Mouse (Mus musculus): ENCODE data around the gene Lman2l. TPM values are rescaled to one million over a fixed set of nuclear protein-coding genes. Genes with fewer than 3 reads are reported as not detected.

Lman2l gene
- 10 to 100 TPM; 19.9 to 20.8 TPM for total RNA-seq (2021)
- long read RNA-seq, experiment 1, transcript Lman2l-204 (8 exons, 3,378 nt), result minor isoform, 22 of 58 reads
- long read RNA-seq, experiment 1, transcript Lman2l-202 (9 exons, 2,290 nt), result major isoform, 27 of 58 reads
- long read RNA-seq, experiment 1, partial matches to known transcripts, result 0 of 58 reads
- long read RNA-seq, experiment 1, other reads (novel, unspliced or antisense), result 9 of 58 reads
- long read RNA-seq, experiment 2, transcript Lman2l-202 (9 exons, 2,290 nt), result major isoform, 26 of 43 reads
- long read RNA-seq, experiment 2, transcript Lman2l-204 (8 exons, 3,378 nt), result minor isoform, 9 of 43 reads
- long read RNA-seq, experiment 2, partial matches to known transcripts, result 1 of 43 reads
- long read RNA-seq, experiment 2, other reads (novel, unspliced or antisense), result 7 of 43 reads

DNA sequence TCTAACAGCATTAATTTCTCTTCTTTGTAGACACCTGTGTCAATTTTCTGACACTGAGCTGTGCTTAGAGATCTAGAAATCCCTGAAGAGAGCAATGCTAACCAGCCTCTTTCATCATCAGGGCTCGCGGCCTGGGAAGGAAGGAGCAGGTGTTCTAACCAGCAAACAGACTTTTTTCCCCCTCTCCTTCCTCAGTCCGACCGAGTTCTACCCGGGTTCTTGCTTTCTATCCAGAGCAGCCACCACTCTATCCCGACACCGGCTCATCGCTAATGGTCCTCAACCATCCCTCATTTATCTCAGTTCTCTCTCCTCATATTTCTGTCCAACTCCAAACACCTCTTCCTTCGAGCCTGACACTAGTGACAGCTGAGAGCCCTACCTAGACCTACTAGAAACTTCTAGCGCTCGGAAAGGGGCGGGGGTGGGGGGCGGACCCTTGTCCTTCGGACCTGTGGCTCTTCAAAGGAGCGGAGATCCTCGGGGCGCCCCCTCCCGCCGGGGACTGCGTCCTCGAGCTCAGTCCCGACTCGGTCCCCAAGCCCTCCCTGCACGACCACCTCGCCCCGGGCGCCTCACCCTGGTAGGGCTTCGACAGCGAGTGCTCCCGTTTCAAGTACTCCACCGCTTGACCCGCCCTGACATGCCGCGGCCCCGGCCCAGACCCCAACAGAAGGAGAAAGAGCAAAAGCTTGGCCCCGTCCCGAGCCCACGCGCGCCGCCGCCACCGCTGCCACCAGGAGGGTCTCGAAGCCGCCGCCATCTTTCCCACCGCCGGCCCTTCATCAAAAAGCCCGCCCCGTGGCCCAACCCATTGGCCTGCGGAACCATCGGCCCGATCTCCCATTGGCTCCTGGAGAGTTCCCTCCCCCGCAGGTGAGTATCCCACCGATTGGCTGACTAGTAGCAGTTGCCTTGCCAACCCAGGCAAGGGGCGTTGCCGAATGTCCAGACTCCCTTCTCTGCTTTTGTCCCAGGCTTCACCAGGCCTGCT lies at the start of gene Lman2l:
Gene Lman2l (minus strand): TSS at position 801 of the 994 bp plus-strand sequence.
- intact Hi-C loops (cut with DNase I), result loop anchor here (2.0 to 5.0 kb wide), 2 partner anchors 26 to 48 kb away; partner anchors contain the start of gene Cnnm4

GRCm38 (mm10) chr1:36493299-36493698 lies 48.2 kb upstream of the Lman2l start:
- no peak for DNase-seq
- intact Hi-C loops (cut with DNase I), result loop anchor here (2.0 to 5.0 kb wide), 3 partner anchors 51 to 168 kb away; partner anchors contain the start of gene Kansl3

More for the DNA sequence above, at the start of gene Lman2l:
- DNase-seq, result peak; percentile 92 to 95

- intact Hi-C loops (cut with DNase I), result loop anchor here (2.0 to 5.0 kb wide), 3 partner anchors 50 to 168 kb away; partner anchors contain the start of gene Kansl3
- DNase-seq, result peak; percentile 72 to 78
Measured at GRCm38 (mm10) chr1:36492416-36493139, 47.5 kb upstream of the Lman2l start.

GRCm38 (mm10) chr1:36489661-36490060 lies 44.6 kb upstream of the Lman2l start:
- intact Hi-C loops (cut with DNase I), result loop anchor here (5.0 kb wide), 2 partner anchors 47 to 122 kb away; partner anchors contain the start of gene Kansl3
- DNase-seq, result no peak

- no peak for DNase-seq
- intact Hi-C loops (cut with DNase I), result no loop called here
Measured at GRCm38 (mm10) chr1:36487111-36487510, 42.0 kb upstream of the Lman2l start.

GRCm38 (mm10) chr1:36485080-36485479 lies 40.0 kb upstream of the Lman2l start:
- DNase-seq, result no peak
- intact Hi-C loops (cut with DNase I), result no loop called here

DNA sequence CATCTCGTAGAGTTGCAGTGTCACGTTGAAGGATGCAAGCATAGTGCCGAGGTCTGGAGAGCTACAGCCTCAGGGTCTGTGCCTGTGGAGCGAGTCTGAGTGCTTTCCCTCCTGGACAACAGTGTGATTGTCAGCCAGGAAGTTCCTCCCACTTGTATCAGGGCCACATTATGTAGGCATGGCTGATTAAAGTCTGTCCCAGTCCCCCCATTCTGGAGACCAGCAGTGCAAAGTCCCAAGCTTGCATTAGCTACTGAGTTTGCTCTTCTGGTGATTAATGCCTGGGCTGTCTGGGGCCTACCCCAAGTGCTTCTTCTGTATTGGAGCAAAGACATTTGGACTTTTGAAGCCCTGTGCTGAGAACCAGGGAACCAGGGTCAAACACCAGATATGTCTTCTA lies 38.8 kb upstream of the Lman2l start:
- intact Hi-C loops (cut with DNase I), result no loop called here
- DNase-seq, result no peak

- DNase-seq, result no peak
- intact Hi-C loops (cut with DNase I), result no loop called here
Measured at GRCm38 (mm10) chr1:36479903-36480899, 35.1 kb upstream of the Lman2l start.

DNA sequence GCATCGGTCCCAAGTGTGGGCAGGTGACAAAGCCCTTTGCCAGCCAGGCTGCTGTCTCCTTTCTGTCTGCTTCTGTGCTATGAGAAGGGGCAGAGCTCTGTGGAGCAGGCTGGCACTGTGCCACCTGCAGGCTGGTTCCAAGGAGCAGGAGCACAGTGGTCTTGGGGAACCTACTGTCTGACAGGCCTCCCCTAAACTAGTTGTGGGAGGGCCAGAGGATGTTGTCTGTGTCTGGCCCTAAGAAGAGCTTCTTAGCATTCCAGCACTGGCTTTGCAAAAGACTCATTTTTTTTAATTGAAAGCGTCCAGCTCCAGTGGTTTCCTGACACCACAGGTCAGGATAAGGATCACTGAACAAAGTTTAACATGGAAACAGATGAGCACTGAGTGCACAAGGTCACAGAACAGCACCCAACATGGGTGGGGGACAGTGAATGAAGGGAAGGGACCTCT lies 33.3 kb upstream of the Lman2l start:
- intact Hi-C loops (cut with DNase I), result no loop called here
- DNase-seq, result no peak

GRCm38 (mm10) chr1:36476426-36476825 lies 31.4 kb upstream of the Lman2l start:
- intact Hi-C loops (cut with DNase I), result no loop called here
- DNase-seq, result no peak

GRCm38 (mm10) chr1:36475480-36476110 lies 30.5 kb upstream of the Lman2l start:
- no peak for DNase-seq
- intact Hi-C loops (cut with DNase I), result no loop called here

DNA sequence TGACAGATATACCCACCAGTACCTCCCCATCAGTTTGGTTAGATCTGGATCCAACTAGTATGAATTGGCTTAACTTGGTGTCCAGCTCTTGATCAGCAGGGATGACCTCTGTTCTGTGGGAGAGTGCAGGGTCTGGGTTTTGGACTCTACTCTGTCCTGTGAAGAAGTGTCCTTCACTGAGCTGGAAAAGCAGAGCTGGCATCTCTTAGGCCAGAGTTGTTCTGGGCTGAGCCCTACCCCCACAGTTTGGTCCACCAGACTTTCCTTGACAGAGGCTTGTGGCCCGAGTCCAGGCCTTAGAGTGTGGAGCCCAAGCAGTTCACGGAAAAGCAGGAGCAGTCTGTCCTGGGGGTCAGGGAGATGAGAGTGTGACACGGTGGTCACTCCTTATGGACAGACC lies 29.6 kb upstream of the Lman2l start:
- no peak for DNase-seq
- intact Hi-C loops (cut with DNase I), result no loop called here

DNA sequence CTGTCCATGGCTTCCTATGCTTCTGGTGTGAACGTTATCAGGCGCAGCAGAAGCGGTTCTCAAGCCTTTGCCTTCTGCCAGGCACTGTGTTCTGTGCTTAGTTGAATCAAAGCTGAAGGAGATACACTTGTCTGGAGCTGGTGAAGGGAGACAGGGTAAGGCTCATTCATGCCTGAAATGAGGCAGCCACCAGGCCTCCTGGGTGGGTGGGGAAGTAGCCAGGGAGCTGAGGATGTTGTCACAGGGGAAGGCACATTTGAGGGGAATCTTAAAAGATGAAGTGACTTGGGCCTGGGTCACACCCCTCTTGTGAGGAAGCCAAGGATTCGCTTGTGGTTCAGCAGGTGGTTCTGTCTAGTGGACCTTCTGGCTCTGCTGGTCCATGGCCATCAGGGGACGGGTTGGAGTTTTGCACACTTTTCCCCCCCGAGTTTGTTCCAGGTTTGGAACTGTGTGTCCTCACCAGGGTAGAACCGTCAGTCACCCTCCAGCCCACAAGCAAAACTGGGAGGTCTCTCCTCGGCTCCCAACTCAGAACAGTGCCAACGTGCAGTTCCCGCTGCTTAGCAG lies 28.2 kb upstream of the Lman2l start:
- intact Hi-C loops (cut with DNase I), result loop anchor here (2.0 kb wide), 1 partner anchor 104 kb away; the partner anchor contains the start of gene Kansl3
- no peak for DNase-seq

DNA sequence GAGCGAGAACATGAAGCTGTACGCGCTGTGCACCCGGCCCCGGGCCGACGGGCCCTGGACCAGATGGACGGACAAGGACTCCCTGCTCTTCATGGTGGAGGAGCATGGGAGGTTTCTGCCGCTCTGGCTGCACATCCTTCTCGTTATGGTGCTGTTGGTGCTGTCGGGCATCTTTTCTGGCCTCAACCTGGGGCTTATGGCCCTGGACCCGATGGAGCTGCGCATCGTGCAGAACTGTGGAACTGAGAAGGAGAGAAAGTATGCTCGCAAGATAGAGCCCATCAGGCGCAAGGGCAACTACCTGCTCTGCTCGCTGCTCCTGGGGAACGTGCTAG lies 27.0 kb upstream of the Lman2l start:
- intact Hi-C loops (cut with DNase I), result loop anchor here (2.0 kb wide), 1 partner anchor 103 kb away; the partner anchor contains the start of gene Kansl3
- no peak for DNase-seq

GRCm38 (mm10) chr1:36471181-36472105 lies 26.4 kb upstream of the Lman2l start, which contains the start of gene Cnnm4:
TSS of gene Cnnm4 (plus strand) at chr1:36471620.
- peak; percentile 87 to 90 for DNase-seq
- intact Hi-C loops (cut with DNase I), result loop anchor here (2.0 kb wide), 2 partner anchors 27 to 103 kb away; partner anchors contain the start of genes Kansl3 and Lman2l

- intact Hi-C loops (cut with DNase I), result loop anchor here (2.0 kb wide), 1 partner anchor 25 kb away; the partner anchor contains the start of gene Lman2l
- DNase-seq, result peak; percentile 33 to 46
Measured at GRCm38 (mm10) chr1:36469811-36470444, 24.9 kb upstream of the Lman2l start.

Measured in heart, postnatal 14 days (tissue).